Mouse (Mus musculus) spleen, adult 12 weeks (tissue): Measurements from ENCODE around the gene Trak2.
"Not testable (repeated sequence)": the region's sequence is repeated elsewhere in the genome, so short reads cannot be mapped to it uniquely, and the experiment has no call there.

Source experiments
- DNase-seq: peaks from one replicate; pipeline ENCODE4 v3.0.0; 2022; ENCODE audit warnings: low spot score

Gene Trak2

DNA sequence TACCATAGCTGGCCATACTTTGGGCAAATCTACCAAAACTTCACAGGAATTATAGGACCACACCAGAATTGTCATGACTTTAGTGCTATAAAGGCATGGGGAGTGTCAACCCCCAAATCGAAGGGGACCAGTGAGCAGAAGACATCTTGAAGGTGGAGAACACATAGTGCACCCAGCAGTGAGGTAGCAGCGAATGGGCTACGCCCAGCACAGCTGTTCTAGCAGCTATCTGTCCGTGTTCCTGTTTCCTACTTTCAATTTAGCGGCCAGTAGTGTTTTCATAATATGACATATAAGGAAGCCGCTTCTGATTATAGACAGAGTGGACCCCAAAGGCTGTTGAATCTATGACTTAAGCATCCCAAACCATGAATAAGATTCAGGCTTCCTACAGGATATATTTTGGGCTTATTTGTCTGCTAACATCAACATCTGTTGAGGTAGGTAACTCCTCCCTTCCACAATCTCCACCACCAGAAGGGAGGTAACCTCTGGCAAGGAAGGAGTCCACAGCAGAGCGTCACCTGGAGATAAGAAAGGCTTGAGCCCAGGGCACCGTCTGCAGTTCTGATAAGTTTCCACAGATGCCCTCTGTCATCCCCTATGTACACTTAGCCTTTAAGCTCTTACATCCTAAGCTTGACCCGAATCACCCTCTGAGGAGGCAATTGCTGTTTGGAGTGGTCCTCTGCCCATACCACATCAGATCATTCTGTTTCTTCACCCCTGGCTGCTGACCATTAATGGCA is 19.4 kb downstream of the Trak2 start:
- peak; percentile 70 for DNase-seq

DNA sequence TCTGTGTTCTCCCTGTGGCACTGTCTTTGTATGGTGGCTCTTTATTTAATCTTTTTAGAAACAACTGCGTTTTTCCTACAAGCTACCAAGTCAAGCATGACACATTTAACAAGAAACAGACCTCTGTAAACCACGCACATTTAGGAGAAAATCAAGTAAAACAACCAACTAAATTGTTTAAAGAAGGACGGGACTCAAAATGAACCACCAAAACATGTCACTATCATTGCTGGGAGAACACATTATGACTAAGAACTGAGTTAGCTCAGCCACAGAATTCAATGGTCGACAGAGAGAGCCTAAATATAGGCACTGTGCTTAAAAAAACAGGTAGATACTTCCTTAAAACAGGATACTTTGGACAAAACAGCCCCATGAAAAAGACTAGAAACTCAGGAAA is 20.2 kb downstream of the Trak2 start:
- DNase-seq = no peak

DNA sequence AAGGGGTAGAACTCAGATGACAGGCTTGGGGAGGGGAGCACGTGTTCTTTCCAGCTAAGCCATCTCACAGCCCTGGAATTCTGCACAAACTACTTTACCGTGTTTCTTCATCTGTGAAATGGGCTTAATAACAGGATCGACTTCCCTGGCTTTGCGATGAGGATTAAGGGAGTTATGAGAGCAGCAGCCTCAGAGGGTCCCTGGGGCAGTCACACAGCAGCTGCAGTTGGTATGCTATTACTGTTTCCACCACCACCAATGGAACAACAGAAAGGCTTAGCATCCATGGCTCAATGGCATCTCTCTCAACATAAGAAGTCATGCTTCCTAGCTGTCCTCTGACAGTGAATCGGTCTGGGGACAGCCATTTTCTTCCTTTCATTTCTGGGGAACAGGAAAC is 20.7 kb downstream of the Trak2 start:
- no peak for DNase-seq

DNA sequence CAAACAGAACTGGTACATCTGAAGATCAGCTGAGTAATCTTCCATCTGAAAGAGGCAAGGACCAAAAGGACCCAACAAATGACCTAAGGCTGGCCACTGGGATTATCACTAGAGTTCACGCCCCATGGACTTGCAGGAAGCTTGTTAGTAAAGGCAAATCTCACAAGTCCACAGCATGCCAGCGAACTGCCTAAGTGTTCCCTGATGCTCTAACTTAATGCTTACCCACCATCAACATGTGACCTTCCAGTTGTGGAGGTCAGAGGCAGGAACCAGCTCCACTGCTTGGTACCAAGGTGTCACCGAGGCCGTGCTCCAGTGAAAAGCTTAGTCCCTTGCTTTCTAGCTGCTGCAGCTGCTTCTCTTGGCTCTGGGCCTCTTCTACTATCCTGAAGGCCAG is 21.4 kb downstream of the Trak2 start:
- DNase-seq = no peak

DNA sequence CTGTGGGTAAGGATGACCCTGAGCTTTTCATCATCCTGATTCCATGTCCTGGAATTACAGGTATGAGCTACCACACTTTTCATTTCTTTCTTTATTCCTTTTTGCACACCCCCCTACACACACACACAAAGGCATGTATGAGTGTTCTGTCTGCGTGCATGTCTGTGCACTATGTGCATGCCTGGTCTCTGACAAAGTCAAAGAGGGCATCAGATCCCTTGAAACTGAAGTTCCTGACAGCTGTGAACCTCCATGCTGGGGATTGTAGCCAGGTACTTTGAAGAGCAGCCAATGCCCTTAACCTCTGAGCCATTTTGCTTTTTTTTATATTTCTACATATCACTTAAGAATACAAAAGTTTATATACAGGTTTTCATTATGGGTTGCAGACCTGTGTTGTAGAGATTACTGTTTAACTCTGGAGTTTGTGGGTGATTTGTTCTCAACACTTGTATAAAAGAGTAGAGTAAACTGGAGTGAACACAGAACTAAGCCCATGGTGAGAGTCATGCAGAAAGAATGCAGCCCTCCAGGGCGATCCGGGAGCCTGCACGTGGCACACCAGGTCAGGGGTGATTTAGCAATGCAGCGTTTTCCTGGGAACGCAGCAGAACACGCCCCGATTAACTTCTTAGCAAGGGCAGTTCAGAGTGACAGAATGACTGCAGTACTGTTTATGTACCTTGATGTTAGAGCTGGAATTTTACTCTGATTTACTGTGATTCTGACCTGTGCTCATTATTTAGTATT is 22.2 kb downstream of the Trak2 start:
- DNase-seq = no peak

DNA sequence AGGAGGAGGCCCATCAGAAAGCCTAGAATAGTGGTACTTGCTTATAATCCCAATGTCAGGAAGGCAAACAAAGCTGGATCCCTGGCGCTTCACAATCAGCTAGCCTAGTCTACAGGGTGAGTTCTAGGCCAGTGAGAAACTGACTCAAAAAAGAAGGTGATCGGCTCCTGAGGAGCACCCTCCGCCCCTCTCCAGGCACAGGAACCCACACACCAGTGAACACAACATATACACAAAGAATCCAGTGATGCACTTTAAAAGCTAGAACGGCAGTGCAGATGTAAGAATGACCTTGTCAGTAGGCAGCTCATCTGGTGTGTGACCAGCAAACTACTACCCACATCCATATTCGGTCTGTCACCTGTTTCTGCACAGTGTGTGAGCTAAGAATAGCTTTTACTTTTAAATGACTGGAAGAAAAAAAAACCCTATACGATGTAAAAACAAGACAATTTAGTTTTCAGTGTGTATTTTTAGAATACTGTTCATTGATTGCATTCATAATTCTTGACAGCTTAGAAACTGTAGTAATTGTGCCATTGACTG is 23.6 kb downstream of the Trak2 start:
- DNase-seq = no peak

DNA sequence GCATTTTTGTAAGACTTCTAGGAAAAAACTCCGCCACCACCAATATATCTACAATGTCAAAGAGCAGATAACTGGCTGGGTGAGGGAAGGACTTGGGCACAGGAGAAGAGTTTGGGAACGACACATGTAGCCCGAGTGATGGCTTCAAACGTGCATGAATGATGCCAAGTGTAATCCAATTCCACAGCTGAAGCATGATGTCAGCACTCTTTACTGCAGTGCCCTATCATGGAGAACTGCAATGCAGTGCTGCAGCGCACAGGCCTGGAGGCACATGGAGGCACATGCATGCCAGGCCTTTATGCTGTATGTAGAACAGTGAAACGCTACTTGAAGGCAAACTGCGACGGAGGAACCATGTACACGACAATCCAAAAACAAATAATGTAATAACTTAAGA is 26.5 kb downstream of the Trak2 start:
- no peak for DNase-seq

DNA sequence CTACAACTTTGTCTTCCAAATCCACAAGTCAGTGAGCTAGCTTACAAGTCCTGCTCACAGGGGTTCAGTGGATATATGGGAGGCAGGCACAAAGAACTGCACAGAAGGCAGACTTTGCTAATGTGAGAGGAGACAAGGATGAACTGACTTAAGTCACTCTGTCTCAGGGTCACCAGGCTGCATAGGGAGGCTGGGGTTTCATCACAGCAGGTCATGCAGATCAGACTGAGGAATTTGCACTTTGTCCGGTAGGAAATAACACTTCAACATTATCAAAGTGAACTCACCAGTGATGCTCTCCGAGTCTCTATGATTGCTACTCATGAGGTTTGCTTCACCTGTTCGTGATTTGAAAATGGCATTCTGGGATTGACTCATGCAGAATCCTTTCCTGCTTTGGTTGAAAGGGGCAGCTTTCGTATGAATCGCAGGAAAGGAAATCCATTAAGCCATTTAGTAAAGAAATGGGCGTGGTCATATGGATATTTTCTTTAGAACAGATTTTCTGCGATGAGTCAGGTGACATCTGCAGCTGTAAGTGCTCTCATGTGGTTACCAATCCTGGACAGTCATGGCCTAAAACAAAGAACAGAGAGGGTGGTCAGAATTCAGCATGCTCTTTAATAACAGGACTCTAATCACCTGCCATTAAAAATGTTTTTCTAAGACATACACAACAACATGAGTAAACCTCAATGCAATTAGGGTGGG is 27.1 kb downstream of the Trak2 start:
- DNase-seq = no peak

DNA sequence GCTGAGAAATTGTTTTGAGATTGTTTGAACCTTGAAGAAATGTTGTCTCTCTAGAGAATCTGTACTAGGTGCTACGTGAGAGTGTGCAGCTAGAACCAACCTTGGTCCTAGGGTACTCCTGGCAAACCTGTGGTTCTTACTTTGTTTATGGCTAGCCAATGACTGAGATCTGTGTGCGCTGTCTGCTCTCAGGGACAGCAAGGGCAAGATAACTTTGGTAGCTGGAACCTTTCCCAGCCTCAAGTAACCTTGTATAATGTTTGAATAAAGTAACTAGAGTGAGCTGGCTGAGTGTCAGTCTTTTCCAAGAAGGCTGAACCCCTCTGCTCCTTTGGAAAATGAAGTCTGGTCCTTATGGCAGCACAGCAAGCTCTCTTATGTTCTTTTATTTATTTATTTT is 27.7 kb downstream of the Trak2 start:
- no peak for DNase-seq

DNA sequence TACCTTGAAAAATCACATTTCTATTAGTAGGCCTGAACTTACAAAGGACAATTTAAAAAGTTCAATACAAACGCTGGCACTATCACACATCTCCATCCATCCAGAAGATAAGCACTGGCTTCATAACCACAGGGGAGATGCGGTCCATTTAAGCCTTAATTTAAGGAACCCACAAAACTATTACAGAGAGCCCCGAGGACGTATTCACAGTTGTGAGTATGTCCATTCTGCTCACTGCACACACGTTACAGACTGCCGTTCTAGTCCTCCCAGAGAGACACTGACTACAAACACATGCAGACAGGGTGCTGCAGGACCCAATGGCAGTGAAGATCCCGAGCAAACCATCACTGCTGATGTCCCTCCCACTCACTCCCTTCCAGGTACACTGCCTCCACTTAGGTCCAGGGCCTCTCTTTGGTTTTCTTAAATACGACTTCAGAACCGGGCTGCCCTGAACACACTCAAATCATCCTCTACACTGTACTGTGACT is 35.6 kb downstream of the Trak2 start:
- no peak for DNase-seq

DNA sequence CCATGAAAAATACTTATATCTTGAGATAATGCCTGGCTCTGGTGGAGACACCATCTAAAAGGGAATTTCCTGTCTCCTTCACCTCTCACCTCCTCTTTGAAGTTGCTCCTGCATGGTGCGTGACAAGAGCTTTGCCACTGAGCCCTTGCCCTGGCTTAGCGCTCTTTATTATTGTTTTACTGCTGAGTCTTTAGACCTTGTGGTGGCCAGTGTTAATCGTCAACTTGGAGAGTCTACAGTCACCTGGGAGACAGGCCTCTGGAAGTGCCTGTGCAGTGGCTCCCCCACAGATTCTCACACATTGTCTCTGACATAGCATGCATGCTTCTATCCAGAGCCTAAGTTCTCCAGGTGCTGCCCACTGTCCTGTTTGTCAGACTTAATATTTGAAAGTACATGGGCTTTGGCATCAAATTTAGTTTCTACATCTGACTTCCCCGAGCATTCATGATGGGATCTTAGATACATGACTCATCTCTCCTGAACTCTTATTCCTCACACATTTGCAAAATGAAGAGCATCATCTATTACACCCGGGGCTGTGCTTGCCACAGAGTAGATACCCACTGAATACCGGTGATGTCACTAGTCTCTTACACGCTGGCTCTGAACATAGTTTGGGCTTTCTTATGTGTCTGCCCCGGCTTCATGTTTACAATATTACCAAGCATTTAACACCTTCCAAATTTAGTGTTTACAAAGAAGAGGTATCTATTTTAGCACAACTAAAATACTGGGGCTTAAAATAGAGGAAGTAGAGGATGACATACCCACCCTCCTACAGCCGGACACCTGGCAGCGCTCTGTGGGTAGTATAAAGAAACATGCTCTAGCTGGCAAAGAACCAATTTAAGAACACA is 36.3 kb downstream of the Trak2 start:
- DNase-seq = no peak

DNA sequence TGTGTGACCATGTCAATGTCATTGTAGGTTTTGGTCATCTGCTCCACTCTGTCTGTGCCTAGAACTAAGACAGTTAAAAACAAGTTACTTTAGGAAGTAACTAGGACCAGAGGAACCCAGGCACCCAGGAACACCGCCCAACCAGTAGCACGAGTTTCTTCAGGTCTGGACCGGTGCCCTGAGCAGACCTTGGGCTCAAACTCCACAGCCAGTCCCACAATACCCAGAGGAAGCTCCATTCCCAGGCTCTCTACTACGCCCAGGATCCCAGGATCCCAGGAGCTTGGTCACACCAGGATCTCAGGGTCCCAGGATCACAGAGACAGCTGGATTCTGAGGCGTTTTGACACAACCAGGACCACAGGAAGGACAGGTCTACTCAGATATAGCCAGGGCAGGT is 46.6 kb downstream of the Trak2 start:
- no peak for DNase-seq

DNA sequence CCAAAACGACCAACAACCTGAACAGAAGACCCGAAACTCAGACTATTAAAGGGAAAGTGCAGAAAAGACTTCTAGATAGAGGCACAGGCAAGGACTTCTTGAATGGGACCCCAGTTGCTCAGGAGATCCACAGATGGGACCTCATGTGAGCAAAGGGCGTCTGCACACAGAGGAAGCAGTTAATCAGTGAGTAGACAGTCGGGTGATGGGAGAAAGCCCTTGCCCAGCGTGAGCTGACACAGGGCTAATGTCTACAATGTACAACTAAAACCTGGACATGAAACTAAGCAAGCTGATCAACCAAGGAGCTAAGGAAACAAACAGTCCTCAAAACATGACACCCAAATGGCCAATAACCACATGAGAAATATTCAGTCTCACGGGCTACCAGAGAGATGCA is 55.7 kb downstream of the Trak2 start:
- no peak for DNase-seq

DNA sequence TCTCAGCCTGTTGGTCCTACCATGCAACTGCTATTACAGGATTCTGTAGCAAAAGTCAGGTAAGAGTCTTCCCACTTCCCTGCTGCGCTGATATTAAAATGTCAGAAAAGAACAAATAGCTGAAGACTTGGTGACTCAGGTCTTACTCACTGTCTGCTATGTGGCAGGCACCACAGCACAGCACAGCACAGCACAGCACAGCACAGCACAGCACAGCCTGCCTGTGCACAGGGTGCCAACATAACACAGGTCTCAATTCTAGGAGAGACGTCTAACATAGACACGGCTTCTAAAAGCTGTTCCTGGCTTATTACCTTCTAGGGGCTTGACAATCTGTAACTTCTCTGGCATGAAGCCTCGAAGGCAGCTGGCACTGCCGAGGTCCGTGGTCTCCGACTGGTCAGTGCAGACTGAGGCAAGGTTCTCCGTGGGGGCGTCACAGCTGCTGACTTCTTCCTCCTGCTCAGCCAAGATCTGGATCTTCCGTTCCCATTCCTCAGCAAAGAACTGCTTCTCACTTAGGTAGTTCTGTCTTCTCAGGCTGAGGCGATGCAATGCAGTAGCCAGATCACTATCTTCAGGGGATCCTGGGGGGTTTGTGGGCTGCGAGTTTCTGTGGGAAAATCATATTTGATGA is 63.5 kb downstream of the Trak2 start:
- DNase-seq = no peak

DNA sequence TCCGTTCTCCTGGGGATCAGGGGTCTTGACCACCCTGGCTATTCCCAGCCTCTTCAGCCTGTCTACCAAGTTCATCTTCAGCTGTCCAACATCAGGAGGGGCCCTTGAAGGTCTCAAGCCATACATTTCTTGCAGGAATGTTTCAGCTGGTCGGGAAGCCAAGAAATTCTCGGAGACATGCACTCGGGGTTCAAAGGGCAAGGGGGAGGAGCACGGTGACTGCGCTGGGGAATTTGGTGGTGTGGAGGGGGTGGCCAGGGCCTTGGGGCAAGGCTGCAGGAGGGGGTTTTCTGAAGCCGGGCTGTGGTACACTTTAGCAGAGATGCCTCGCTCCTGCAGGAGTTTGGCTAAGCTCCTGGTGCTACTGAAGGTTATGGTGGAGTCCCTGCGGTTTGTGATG is 69.5 kb downstream of the Trak2 start:
- DNase-seq = no peak

DNA sequence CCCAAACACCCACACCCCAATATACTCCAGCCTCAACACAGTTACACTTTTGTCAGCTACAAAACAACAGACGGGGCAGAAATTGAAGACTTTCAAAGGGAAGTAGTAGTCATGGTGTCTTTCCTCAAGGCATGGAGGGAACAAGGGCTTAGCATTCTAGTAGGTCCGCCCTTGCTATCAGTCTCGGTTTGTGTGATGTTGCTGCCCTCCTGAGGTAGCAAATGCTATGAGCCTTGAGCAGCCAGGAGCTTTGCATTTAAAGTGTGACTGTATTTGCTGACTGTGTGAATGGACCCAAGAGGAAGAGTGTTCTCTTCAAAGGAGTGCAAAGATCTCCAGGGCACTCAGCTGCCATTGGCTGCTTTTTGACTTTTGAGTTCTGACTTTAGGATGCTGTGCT is 75.7 kb downstream of the Trak2 start:
- not testable (repeated sequence) for DNase-seq

DNA sequence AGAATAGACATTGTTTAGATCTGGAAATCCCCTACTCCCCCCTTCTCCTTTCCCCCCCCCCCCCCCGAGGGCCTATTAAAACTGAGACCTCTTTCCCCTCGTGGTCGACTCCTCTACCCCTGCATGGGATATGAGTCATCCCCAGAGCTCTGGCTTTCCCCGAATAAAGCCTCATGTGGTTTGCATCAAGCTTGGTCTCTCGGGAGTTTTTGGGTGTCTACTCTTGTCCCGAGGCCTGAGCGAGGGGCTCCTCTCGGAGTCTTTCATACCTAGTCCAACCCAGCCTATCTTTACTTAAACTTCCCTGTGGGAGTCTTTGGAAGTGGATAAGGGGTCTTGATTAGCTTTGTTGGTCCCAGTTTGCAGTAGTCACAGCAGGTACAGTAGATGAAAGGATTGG is 80.8 kb downstream of the Trak2 start:
- DNase-seq = not testable (repeated sequence)

DNA sequence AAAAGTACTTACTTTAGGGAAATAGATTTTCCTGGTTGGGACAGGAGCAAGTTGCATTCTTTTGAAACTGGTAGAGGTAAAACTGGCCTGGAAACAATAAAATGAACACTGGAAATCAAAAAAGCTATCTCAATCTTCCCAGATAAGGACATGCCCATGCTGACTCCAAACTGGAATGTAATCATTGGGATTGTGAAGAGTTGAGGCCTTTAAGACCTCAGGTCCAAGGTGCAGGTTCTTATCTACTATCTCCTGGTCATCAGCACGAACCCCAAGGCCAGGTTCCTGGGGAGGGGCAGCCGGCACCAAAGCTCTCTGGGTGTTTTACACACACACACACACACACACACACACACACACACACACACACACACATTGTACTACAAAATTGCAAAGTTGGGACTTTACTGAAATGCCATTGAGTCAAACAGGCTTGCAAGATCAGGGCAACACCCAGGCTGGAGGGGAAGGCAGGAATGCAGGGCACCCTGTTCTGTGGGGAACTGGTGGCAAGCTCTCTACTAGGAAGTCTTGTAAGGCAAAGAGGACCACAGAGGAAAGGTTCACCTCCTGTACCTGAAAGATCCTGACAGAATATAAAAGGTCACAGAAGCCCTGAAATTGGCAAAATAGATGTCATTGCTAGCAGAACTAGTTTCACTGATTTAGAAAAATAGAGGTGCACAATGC is 81.6 kb downstream of the Trak2 start:
- not testable (repeated sequence) for DNase-seq

DNA sequence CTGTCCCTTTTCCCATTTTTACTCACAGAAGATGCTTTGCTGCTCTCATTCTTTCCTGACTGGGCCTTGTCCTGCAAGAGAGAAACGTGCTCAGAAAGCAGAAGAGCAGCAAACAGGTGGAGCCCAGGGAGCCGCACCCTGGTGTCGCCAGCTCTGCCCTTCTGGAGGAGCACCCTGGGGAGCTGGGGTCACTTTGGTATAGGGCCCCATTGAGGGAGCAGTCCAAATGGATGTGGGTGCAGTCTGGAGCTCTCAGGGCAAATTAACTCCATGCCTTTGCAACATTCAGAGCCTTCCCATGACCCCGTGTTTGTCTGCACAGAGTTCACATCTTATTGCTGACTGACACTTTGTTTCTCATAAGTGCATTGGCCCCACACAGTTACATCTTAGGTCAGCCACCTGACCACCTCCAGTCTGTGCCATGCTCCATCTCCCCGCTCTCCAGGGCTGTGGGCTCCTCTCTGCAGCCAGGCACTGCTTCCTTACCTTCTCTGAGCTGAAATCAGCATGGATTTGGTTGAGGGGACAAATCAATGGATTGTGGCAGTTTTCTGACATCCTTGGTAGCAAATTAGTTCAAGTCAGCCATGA is 82.4 kb downstream of the Trak2 start:
- not testable (repeated sequence) for DNase-seq
